Mouse (Mus musculus) limb, embryonic 12.5 days (tissue): ENCODE results near the gene Lrrk2. TPM values are rescaled to one million over a fixed set of nuclear protein-coding genes. Genes with fewer than 3 reads are reported as not detected.

Experiments
- ATAC-seq: fragments of 200-750 bp; cut with Nextera tagmentation; 2 replicates; pipeline ENCODE4 v1.8.0; 2017; ENCODE audit warnings: low read depth, moderate TSS enrichment; ENCODE audit not compliant: insufficient number of reproducible peaks, insufficient read depth, low FRiP score, low TSS enrichment
- H3K27ac ChIP-seq: fragments of 300-500 bp; sonication (generic); 2 replicates; pipeline ENCODE4 v1.5.1; 2016; ENCODE audit warnings: mild to moderate bottlenecking, moderate library complexity
- H3K27me3 ChIP-seq: fragments of 300-500 bp; sonication (generic); 2 replicates; pipeline ENCODE4 v1.6.1; 2016; ENCODE audit warnings: mild to moderate bottlenecking, moderate library complexity
- H3K36me3 ChIP-seq: fragments of 300-500 bp; sonication (generic); 2 replicates; pipeline ENCODE4 v1.6.1; 2016; ENCODE audit warnings: mild to moderate bottlenecking, moderate library complexity
- H3K4me1 ChIP-seq: fragments of 300-500 bp; sonication (generic); replicated peaks from 2 replicates; pipeline ENCODE4 v1.6.1; 2016
- H3K4me2 ChIP-seq: fragments of 300-500 bp; sonication (generic); 2 replicates; pipeline ENCODE4 v1.6.1; 2016; ENCODE audit warnings: mild to moderate bottlenecking, moderate library complexity
- H3K4me3 ChIP-seq: fragments of 300-500 bp; sonication (generic); replicated peaks from 2 replicates; pipeline ENCODE4 v1.5.1; 2016; ENCODE audit warnings: mild to moderate bottlenecking
- H3K9ac ChIP-seq: fragments of 300-500 bp; sonication (generic); replicated peaks from 2 replicates; pipeline ENCODE4 v1.6.1; 2016; ENCODE audit warnings: mild to moderate bottlenecking, moderate library complexity
- H3K9me3 ChIP-seq: fragments of 300-500 bp; sonication (generic); 2 replicates; pipeline ENCODE4 v1.6.1; 2016; ENCODE audit warnings: mild to moderate bottlenecking, moderate library complexity
- WGBS: fragments of 180-500 bp; shearing (Covaris S2); methylation state at CpG from one replicate; pipeline ENCODE4 v1.1.7; 2016; 5-methylcytosine and 5-hydroxymethylcytosine counted together
- polyA plus RNA-seq: library from polyadenylated mRNA; unstranded; fragments of >200 nt; fragmentation: Nextera tagmentation; extraction: Ambion mirVana; gene quantifications from 2 replicates; pipeline ENCODE4 v1.2.1, GENCODE M21; 2016

Gene Lrrk2
- polyA plus RNA-seq, 1 experiment from 2014 or later: 6.1 TPM

- Histone ChIP-seq H3K4me3 (no peak overlapping the region), H3K9ac (no peak overlapping the region), H3K27me3 (no peaks in the 10 kb centered on the region), H3K4me2 (no peak overlapping the region), H3K9me3 (no peaks in the 10 kb centered on the region; the same call in 1 of the 2 replicates), H3K4me1 (no peaks in the 10 kb centered on the region), H3K27ac (no peak overlapping the region), H3K36me3 (no peaks in the 10 kb centered on the region)
- ATAC-seq: no peak
- 80% methylated on average over 7 of the region's 7 CpGs for WGBS
Observed at GRCm38 (mm10) chr15:91651493-91651892, 21.5 kb upstream of the Lrrk2 start.

- no peaks in the 10 kb centered on the region for H3K4me1 ChIP-seq
- 91% methylated on average over 6 of the region's 6 CpGs for WGBS
- no peaks in the 10 kb centered on the region for H3K36me3 ChIP-seq
- no peak for ATAC-seq
- no peaks in the 10 kb centered on the region; the same call in 1 of the 2 replicates for H3K9me3 ChIP-seq
- H3K27ac ChIP-seq: no peak overlapping the region
- no peak overlapping the region for H3K4me2 ChIP-seq
- H3K9ac ChIP-seq: no peak overlapping the region
- no peak overlapping the region for H3K4me3 ChIP-seq
- no peaks in the 10 kb centered on the region for H3K27me3 ChIP-seq
Observed at GRCm38 (mm10) chr15:91658227-91658626, 14.7 kb upstream of the Lrrk2 start.

GRCm38 (mm10) chr15:91660277-91661078 is 12.5 kb upstream of the Lrrk2 start:
- Histone ChIP-seq H3K4me2 (no peak overlapping the region), H3K4me1 (peaks cover 4% of the 10 kb centered on the region; the same call in 1 of the 2 replicates), H3K9ac (no peak overlapping the region), H3K27ac (no peak overlapping the region), H3K27me3 (no peaks in the 10 kb centered on the region), H3K36me3 (no peaks in the 10 kb centered on the region), H3K9me3 (no peaks in the 10 kb centered on the region), H3K4me3 (no peak overlapping the region)
- no peak for ATAC-seq
- WGBS: 76% methylated on average over 6 of the region's 6 CpGs

- Histone ChIP-seq H3K9ac (no peak overlapping the region), H3K4me1 (peaks cover 4% of the 10 kb centered on the region; the same call in 1 of the 2 replicates), H3K4me3 (no peak overlapping the region), H3K27me3 (no peaks in the 10 kb centered on the region), H3K4me2 (no peak overlapping the region), H3K27ac (no peak overlapping the region), H3K9me3 (no peaks in the 10 kb centered on the region), H3K36me3 (no peaks in the 10 kb centered on the region)
- no peak for ATAC-seq
- WGBS: 77% methylated on average over 6 of the region's 6 CpGs
Observed at GRCm38 (mm10) chr15:91661079-91661369, 12.0 kb upstream of the Lrrk2 start.

GRCm38 (mm10) chr15:91664586-91665132 is 8.3 kb upstream of the Lrrk2 start:
- WGBS: 81% methylated on average over 10 of the region's 10 CpGs
- Histone ChIP-seq H3K36me3 (no peaks in the 10 kb centered on the region), H3K9me3 (no peaks in the 10 kb centered on the region), H3K4me1 (peaks cover 4% of the 10 kb centered on the region; the same call in 1 of the 2 replicates), H3K27me3 (no peaks in the 10 kb centered on the region), H3K27ac (no peak overlapping the region), H3K4me3 (no peak overlapping the region), H3K4me2 (no peak overlapping the region), H3K9ac (no peak overlapping the region)
- ATAC-seq: no peak

- no peak overlapping the region for H3K27ac ChIP-seq
- no peak overlapping the region for H3K9ac ChIP-seq
- no peaks in the 10 kb centered on the region for H3K9me3 ChIP-seq
- no peak overlapping the region for H3K4me2 ChIP-seq
- H3K4me3 ChIP-seq: no peak overlapping the region
- 85% methylated on average over 6 of the region's 6 CpGs for WGBS
- H3K27me3 ChIP-seq: no peaks in the 10 kb centered on the region
- peaks cover 4% of the 10 kb centered on the region; the same call in 1 of the 2 replicates for H3K4me1 ChIP-seq
- H3K36me3 ChIP-seq: no peaks in the 10 kb centered on the region
- no peak for ATAC-seq
Observed at GRCm38 (mm10) chr15:91665530-91665929, 7.4 kb upstream of the Lrrk2 start.

- H3K27ac ChIP-seq: no peak overlapping the region
- 47% methylated on average over 2 of the region's 2 CpGs for WGBS
- peaks cover 14% of the 10 kb centered on the region for H3K4me1 ChIP-seq
- no peak for ATAC-seq
- H3K9ac ChIP-seq: no peak overlapping the region
- no peaks in the 10 kb centered on the region for H3K9me3 ChIP-seq
- no peaks in the 10 kb centered on the region for H3K27me3 ChIP-seq
- H3K4me2 ChIP-seq: no peak overlapping the region
- H3K4me3 ChIP-seq: no peak overlapping the region
- no peaks in the 10 kb centered on the region for H3K36me3 ChIP-seq
Observed at GRCm38 (mm10) chr15:91671216-91671615, 1.8 kb upstream of the Lrrk2 start.

- no peaks in the 10 kb centered on the region for H3K27me3 ChIP-seq
- H3K9ac ChIP-seq: no peak overlapping the region
- H3K4me2 ChIP-seq: no peak overlapping the region
- peaks cover 14% of the 10 kb centered on the region for H3K4me1 ChIP-seq
- WGBS: 71% methylated on average over 5 of the region's 5 CpGs
- no peaks in the 10 kb centered on the region for H3K9me3 ChIP-seq
- no peak overlapping the region for H3K4me3 ChIP-seq
- no peaks in the 10 kb centered on the region for H3K36me3 ChIP-seq
- no peak overlapping the region; the same call in 1 of the 2 replicates for H3K27ac ChIP-seq
- ATAC-seq: no peak
Observed at GRCm38 (mm10) chr15:91671987-91672386, 988 bp upstream of the Lrrk2 start.

- WGBS: 31% methylated on average over 5 of the region's 5 CpGs
- Histone ChIP-seq H3K4me3 (peak overlapping the region; percentile 54), H3K9me3 (no peaks in the 10 kb centered on the region), H3K27ac (peak overlapping the region; percentile 86; the same call in 1 of the 2 replicates), H3K9ac (peak overlapping the region; percentile 69), H3K36me3 (no peaks in the 10 kb centered on the region), H3K4me2 (peak overlapping the region; percentile 68), H3K27me3 (no peaks in the 10 kb centered on the region), H3K4me1 (peaks cover 14% of the 10 kb centered on the region)
- peak; percentile 16 for ATAC-seq
Observed at GRCm38 (mm10) chr15:91673569-91673905, 562 bp downstream of the Lrrk2 start.

GRCm38 (mm10) chr15:91680116-91680515 is 7.1 kb downstream of the Lrrk2 start:
- WGBS: 87% methylated on average over 2 of the region's 2 CpGs
- no peak for ATAC-seq

GRCm38 (mm10) chr15:91685880-91686563 is 13.0 kb downstream of the Lrrk2 start:
- Histone ChIP-seq H3K27ac (no peak overlapping the region), H3K9ac (no peak overlapping the region), H3K4me2 (no peak overlapping the region), H3K9me3 (no peaks in the 10 kb centered on the region), H3K4me1 (no peaks in the 10 kb centered on the region), H3K4me3 (no peak overlapping the region), H3K36me3 (peaks cover 8% of the 10 kb centered on the region; the same call in 1 of the 2 replicates), H3K27me3 (no peaks in the 10 kb centered on the region)
- WGBS: 83% methylated on average over 7 of the region's 7 CpGs
- ATAC-seq: no peak

More at GRCm38 (mm10) chr15:91680116-91680515, 7.1 kb downstream of the Lrrk2 start:
- no peaks in the 10 kb centered on the region for H3K4me1 ChIP-seq
- H3K36me3 ChIP-seq: peaks cover 3% of the 10 kb centered on the region; the same call in 1 of the 2 replicates
- no peak overlapping the region for H3K27ac ChIP-seq
- no peak overlapping the region for H3K9ac ChIP-seq
- H3K4me2 ChIP-seq: no peak overlapping the region
- no peaks in the 10 kb centered on the region for H3K9me3 ChIP-seq
- no peaks in the 10 kb centered on the region for H3K27me3 ChIP-seq
- H3K4me3 ChIP-seq: no peak overlapping the region
